Mouse (Mus musculus) embryonic facial prominence, embryonic 11.5 days (tissue): Measurements from ENCODE around the gene Bmp2k. TPM values are rescaled to one million over a fixed set of nuclear protein-coding genes. Genes with fewer than 3 reads are reported as not detected.
"Not testable (repeated sequence)": the region's sequence is repeated elsewhere in the genome, so short reads cannot be mapped to it uniquely, and the experiment has no call there.

ENCODE experiments used
- ATAC-seq: fragments of 200-750 bp; cut with Nextera tagmentation; replicated peaks from 2 replicates; pipeline ENCODE4 v1.8.0; 2017; ENCODE audit warnings: low read depth; ENCODE audit not compliant: insufficient number of reproducible peaks, low FRiP score, low TSS enrichment
- DNase-seq: peaks from one replicate; pipeline ENCODE4 v3.0.0-alpha.2; 2015; ENCODE audit warnings: low spot score
- H3K27ac ChIP-seq: fragments of 300-500 bp; sonication (generic); replicated peaks from 2 replicates; pipeline ENCODE4 v1.5.1; 2014; ENCODE audit warnings: mild to moderate bottlenecking, low read depth, low read length, control low read depth
- H3K27me3 ChIP-seq: fragments of 300-500 bp; sonication (generic); 2 replicates; pipeline ENCODE4 v1.6.1; 2014; ENCODE audit warnings: mild to moderate bottlenecking, low read length, moderate library complexity, mixed read lengths; ENCODE audit not compliant: control insufficient read depth, insufficient read depth
- H3K36me3 ChIP-seq: fragments of 300-500 bp; sonication (generic); replicated peaks from 2 replicates; pipeline ENCODE4 v1.6.1; 2014; ENCODE audit warnings: low read depth, mild to moderate bottlenecking, low read length, moderate library complexity, mixed read lengths; ENCODE audit not compliant: control insufficient read depth, insufficient read depth
- H3K4me1 ChIP-seq: fragments of 300-500 bp; sonication (generic); 2 replicates; pipeline ENCODE4 v1.6.1; 2014; ENCODE audit warnings: low read length, mixed read lengths; ENCODE audit not compliant: control insufficient read depth, insufficient read depth
- H3K4me2 ChIP-seq: fragments of 300-500 bp; sonication (generic); 2 replicates; pipeline ENCODE4 v1.6.1; 2014; ENCODE audit warnings: low read depth, mild to moderate bottlenecking, control low read depth, low read length, moderate library complexity
- H3K4me3 ChIP-seq: fragments of 300-500 bp; sonication (generic); 2 replicates; pipeline ENCODE4 v1.5.1; 2014; ENCODE audit warnings: low read depth, low read length, control low read depth
- H3K9ac ChIP-seq: fragments of 300-500 bp; sonication (generic); replicated peaks from 2 replicates; pipeline ENCODE4 v1.6.1; 2014; ENCODE audit warnings: mild to moderate bottlenecking, control low read depth, low read length
- H3K9me3 ChIP-seq: fragments of 300-500 bp; sonication (generic); replicated peaks from 2 replicates; pipeline ENCODE4 v1.6.1; 2016; ENCODE audit warnings: mild to moderate bottlenecking, low read length, inconsistent platforms, mixed read lengths; ENCODE audit not compliant: control insufficient read depth
- WGBS: fragments of 180-500 bp; shearing (Covaris S2); extraction: QIAGEN DNeasy Blood & Tissue Kit; methylation state at CpG from one replicate; pipeline ENCODE4 v1.1.7; 2014; 5-methylcytosine and 5-hydroxymethylcytosine counted together
- polyA plus RNA-seq: library from polyadenylated mRNA; unstranded; fragments of >200 nt; fragmentation: Nextera tagmentation; extraction: Ambion mirVana; gene quantifications from 2 replicates; pipeline ENCODE4 v1.2.1, GENCODE M21; 2014

Bmp2k gene
- polyA plus RNA-seq, 1 experiment from 2014 or later: 11.1 TPM

GRCm38 (mm10) chr5:97009140-97009539, 11.7 kb downstream of the Bmp2k start:
- not testable (repeated sequence) for H3K9ac ChIP-seq, H3K27ac ChIP-seq, ATAC-seq, H3K4me2 ChIP-seq, H3K4me3 ChIP-seq, H3K36me3 ChIP-seq, H3K27me3 ChIP-seq, H3K9me3 ChIP-seq, H3K4me1 ChIP-seq, DNase-seq
- 92% methylated on average over 9 of the region's 10 CpGs for WGBS

GRCm38 (mm10) chr5:97009601-97010335, 12.3 kb downstream of the Bmp2k start:
- Histone ChIP-seq H3K9me3 (no peaks in the 10 kb centered on the region), H3K27ac (no peak overlapping the region), H3K4me3 (no peak overlapping the region), H3K4me1 (no peaks in the 10 kb centered on the region), H3K4me2 (no peak overlapping the region), H3K9ac (no peak overlapping the region), H3K27me3 (no peaks in the 10 kb centered on the region), H3K36me3 (no peaks in the 10 kb centered on the region)
- no peak for DNase-seq
- ATAC-seq: no peak
- WGBS: 85% methylated on average over 11 of the region's 11 CpGs

- DNase-seq (no peak), ATAC-seq (no peak)
- Histone ChIP-seq H3K4me1 (no peaks in the 10 kb centered on the region), H3K27ac (no peak overlapping the region), H3K9ac (no peak overlapping the region), H3K27me3 (no peaks in the 10 kb centered on the region), H3K4me2 (no peak overlapping the region), H3K9me3 (no peaks in the 10 kb centered on the region), H3K36me3 (no peaks in the 10 kb centered on the region), H3K4me3 (no peak overlapping the region)
- WGBS: 86% methylated on average over 11 of the region's 11 CpGs
These were observed 18.5 kb downstream of the Bmp2k start for GRCm38 (mm10) chr5:97015781-97016508.

GRCm38 (mm10) chr5:97016842-97017577, 19.5 kb downstream of the Bmp2k start:
- ATAC-seq: no peak
- H3K9ac ChIP-seq: no peak overlapping the region
- H3K27ac ChIP-seq: no peak overlapping the region
- H3K27me3 ChIP-seq: no peaks in the 10 kb centered on the region
- DNase-seq: no peak
- no peak overlapping the region for H3K4me2 ChIP-seq
- no peaks in the 10 kb centered on the region for H3K9me3 ChIP-seq
- H3K4me1 ChIP-seq: no peaks in the 10 kb centered on the region
- H3K4me3 ChIP-seq: no peak overlapping the region
- 93% methylated on average over 9 of the region's 9 CpGs for WGBS
- no peaks in the 10 kb centered on the region for H3K36me3 ChIP-seq

- H3K4me3 ChIP-seq: no peak overlapping the region
These were observed 25.1 kb downstream of the Bmp2k start for GRCm38 (mm10) chr5:97022305-97023278.

GRCm38 (mm10) chr5:97024834-97025233, 27.3 kb downstream of the Bmp2k start:
- H3K9ac ChIP-seq: no peak overlapping the region
- 93% methylated on average over 5 of the region's 5 CpGs for WGBS

More at GRCm38 (mm10) chr5:97022305-97023278, 25.1 kb downstream of the Bmp2k start:
- no peak overlapping the region for H3K27ac ChIP-seq
- 76% methylated on average over 15 of the region's 15 CpGs for WGBS
- ATAC-seq (no peak), DNase-seq (no peak)
- H3K36me3 ChIP-seq: no peaks in the 10 kb centered on the region
- H3K9me3 ChIP-seq: no peaks in the 10 kb centered on the region
- no peak overlapping the region for H3K9ac ChIP-seq
- H3K4me2 ChIP-seq: no peak overlapping the region
- H3K4me1 ChIP-seq: no peaks in the 10 kb centered on the region
- H3K27me3 ChIP-seq: no peaks in the 10 kb centered on the region

GRCm38 (mm10) chr5:97025650-97026049, 28.2 kb downstream of the Bmp2k start:
- H3K4me1 ChIP-seq: no peaks in the 10 kb centered on the region

More at GRCm38 (mm10) chr5:97024834-97025233, 27.3 kb downstream of the Bmp2k start:
- no peak for ATAC-seq
- no peaks in the 10 kb centered on the region for H3K36me3 ChIP-seq
- H3K27me3 ChIP-seq: no peaks in the 10 kb centered on the region
- no peak overlapping the region for H3K4me3 ChIP-seq
- H3K4me2 ChIP-seq: no peak overlapping the region
- no peaks in the 10 kb centered on the region for H3K9me3 ChIP-seq
- no peak for DNase-seq
- no peak overlapping the region for H3K27ac ChIP-seq
- H3K4me1 ChIP-seq: no peaks in the 10 kb centered on the region

More at GRCm38 (mm10) chr5:97025650-97026049, 28.2 kb downstream of the Bmp2k start:
- H3K27me3 ChIP-seq: no peaks in the 10 kb centered on the region
- DNase-seq: no peak
- no peak overlapping the region for H3K4me2 ChIP-seq
- no peak overlapping the region for H3K4me3 ChIP-seq
- WGBS: 87% methylated on average over 6 of the region's 6 CpGs
- no peak overlapping the region for H3K9ac ChIP-seq
- no peak for ATAC-seq
- no peak overlapping the region for H3K27ac ChIP-seq
- H3K9me3 ChIP-seq: no peaks in the 10 kb centered on the region
- no peaks in the 10 kb centered on the region for H3K36me3 ChIP-seq
